Mouse (Mus musculus) MEL (cell line): ENCODE data around the gene Zfp91. TPM values are rescaled to one million over a fixed set of nuclear protein-coding genes. Genes with fewer than 3 reads are reported as not detected.
A peak's percentile ranks its signal among the peaks of the same experiment; 100 is the strongest.

Experiments used
- DNase-seq: peaks from one replicate; pipeline ENCODE4 v3.0.0; 2011; ENCODE audit warnings: low read depth, low spot score
- H3K27ac ChIP-seq: 2 replicates; pipeline ENCODE4 v1.5.1; 2012; ENCODE audit warnings: low read depth, mild to moderate bottlenecking, control low read depth, low read length, moderate library complexity; ENCODE audit not compliant: control insufficient read depth
- H3K27me3 ChIP-seq, 2 experiments: fragments of 150-350 bp in 1 of 2; sonication (generic) in 1 of 2; 2 replicates each; pipeline ENCODE4 v1.6.1; 2012; ENCODE audit warnings: low read length in 2 of 2, mild to moderate bottlenecking in 2 of 2, improper control_type of control experiment in 1 of 2, moderate library complexity in 1 of 2; ENCODE audit not compliant: insufficient read depth in 2 of 2, control insufficient read depth in 1 of 2
- H3K36me3 ChIP-seq, 2 experiments: 2 replicates each; pipeline ENCODE4 v1.6.1; 2012 to 2014; ENCODE audit warnings: low read length in 2 of 2, improper control_type of control experiment in 1 of 2, inconsistent platforms in 1 of 2, mild to moderate bottlenecking in 1 of 2; ENCODE audit not compliant: insufficient read depth in 2 of 2, control insufficient read depth in 1 of 2
- H3K4me1 ChIP-seq, 2 experiments: fragments of 150-350 bp in 1 of 2; sonication (generic) in 1 of 2; 2 replicates each; pipeline ENCODE4 v1.6.1; 2012; ENCODE audit warnings: low read length in 2 of 2, improper control_type of control experiment in 1 of 2, mild to moderate bottlenecking in 1 of 2; ENCODE audit not compliant: insufficient read depth in 2 of 2, control insufficient read depth in 1 of 2
- H3K4me3 ChIP-seq, 2 experiments: fragments of 150-350 bp in 1 of 2; sonication (generic) in 1 of 2; 2 replicates each; pipeline ENCODE4 v1.5.1; 2012; ENCODE audit warnings: low read depth in 2 of 2, low read length in 2 of 2, mild to moderate bottlenecking in 2 of 2, moderate library complexity in 2 of 2, control low read depth in 1 of 2, improper control_type of control experiment in 1 of 2; ENCODE audit not compliant: control insufficient read depth in 1 of 2, insufficient read depth in 1 of 2
- H3K79me2 ChIP-seq: 2 replicates; pipeline ENCODE4 v1.6.1; 2012; ENCODE audit warnings: mild to moderate bottlenecking, low read length, moderate library complexity; ENCODE audit not compliant: control insufficient read depth, poor library complexity, insufficient read depth
- H3K9ac ChIP-seq: 2 replicates; pipeline ENCODE4 v1.6.1; 2012; ENCODE audit warnings: low read depth, mild to moderate bottlenecking, control low read depth, low read length, moderate library complexity; ENCODE audit not compliant: control insufficient read depth, poor library complexity, severe bottlenecking
- H3K9me3 ChIP-seq: fragments of 150-350 bp; sonication (generic); replicated peaks from 2 replicates; pipeline ENCODE4 v1.6.1; 2012; ENCODE audit warnings: mild to moderate bottlenecking, low read length, improper control_type of control experiment, moderate library complexity; ENCODE audit not compliant: insufficient read depth
- BHLHE40 ChIP-seq: IDR thresholded peaks from 2 replicates; pipeline ENCODE4 v1.6.1; 2012; ENCODE audit warnings: low read depth, mild to moderate bottlenecking, inconsistent platforms, low read length, improper control_type of control experiment, borderline replicate concordance
- CTCF ChIP-seq, 3 experiments: IDR thresholded peaks in 2 of 3; conservative IDR thresholded peaks in 1 of 3; 2 replicates each; pipeline ENCODE4 v1.5.1; 2011 to 2012; ENCODE audit warnings: low read length in 3 of 3, low read depth in 2 of 3, mild to moderate bottlenecking in 2 of 3, improper control_type of control experiment in 1 of 3, inconsistent platforms in 1 of 3, mixed read lengths in 1 of 3, moderate library complexity in 1 of 3; ENCODE audit not compliant: control insufficient read depth in 1 of 3, insufficient read depth in 1 of 3, poor library complexity in 1 of 3, severe bottlenecking in 1 of 3
- ELF1 ChIP-seq: IDR thresholded peaks from 2 replicates; pipeline ENCODE4 v1.6.1; 2014; ENCODE audit warnings: low read depth, mild to moderate bottlenecking, inconsistent platforms, low read length, improper control_type of control experiment, moderate library complexity
- EP300 ChIP-seq, 2 experiments: IDR thresholded peaks; 2 replicates each; pipeline ENCODE4 v1.6.1; 2011; ENCODE audit warnings: improper control_type of control experiment in 2 of 2, low read length in 2 of 2, low read depth in 1 of 2, mild to moderate bottlenecking in 1 of 2
- GABPA ChIP-seq: IDR thresholded peaks from 2 replicates; pipeline ENCODE4 v1.6.1; 2012; ENCODE audit warnings: low read depth, mild to moderate bottlenecking, inconsistent platforms, low read length, improper control_type of control experiment, moderate library complexity
- GATA1 ChIP-seq: IDR thresholded peaks from 2 replicates; pipeline ENCODE4 v1.6.1; 2011; ENCODE audit warnings: low read depth, low read length, improper control_type of control experiment
- HCFC1 ChIP-seq: IDR thresholded peaks from 2 replicates; pipeline ENCODE4 v1.6.1; 2012; ENCODE audit warnings: low read depth, mild to moderate bottlenecking, inconsistent platforms, low read length, improper control_type of control experiment, moderate library complexity
- MAX ChIP-seq: IDR thresholded peaks from 2 replicates; pipeline ENCODE4 v1.6.1; 2011; ENCODE audit warnings: low read length, improper control_type of control experiment
- MAZ ChIP-seq: IDR thresholded peaks from 2 replicates; pipeline ENCODE4 v1.6.1; 2012; ENCODE audit warnings: low read depth, mild to moderate bottlenecking, inconsistent platforms, low read length, improper control_type of control experiment
- MXI1 ChIP-seq: IDR thresholded peaks from 2 replicates; pipeline ENCODE4 v1.6.1; 2011; ENCODE audit warnings: mild to moderate bottlenecking, low read depth, low read length, improper control_type of control experiment
- MYC ChIP-seq: IDR thresholded peaks from 2 replicates; pipeline ENCODE4 v1.6.1; 2011; ENCODE audit warnings: low read depth, mild to moderate bottlenecking, low read length, improper control_type of control experiment, moderate library complexity
- NELFE ChIP-seq: IDR thresholded peaks from 2 replicates; pipeline ENCODE4 v1.6.1; 2011; ENCODE audit warnings: low read depth, low read length, improper control_type of control experiment
- POLR2A ChIP-seq, 2 experiments: IDR thresholded peaks; 2 replicates each; pipeline ENCODE4 v1.6.1; 2011 to 2012; ENCODE audit warnings: low read length in 2 of 2, mild to moderate bottlenecking in 2 of 2, control low read depth in 1 of 2, improper control_type of control experiment in 1 of 2, low read depth in 1 of 2, moderate library complexity in 1 of 2; ENCODE audit not compliant: control insufficient read depth in 1 of 2, insufficient read depth in 1 of 2, poor library complexity in 1 of 2
- POLR2AphosphoS2 ChIP-seq: IDR thresholded peaks from 2 replicates; pipeline ENCODE4 v1.6.1; 2011; ENCODE audit warnings: low read length, improper control_type of control experiment
- RAD21 ChIP-seq: IDR thresholded peaks from 2 replicates; pipeline ENCODE4 v1.6.1; 2011; ENCODE audit warnings: mild to moderate bottlenecking, low read depth, low read length, improper control_type of control experiment
- SIN3A ChIP-seq: IDR thresholded peaks from 2 replicates; pipeline ENCODE4 v1.6.1; 2012; ENCODE audit warnings: low read length, improper control_type of control experiment, inconsistent platforms
- SMC3 ChIP-seq: IDR thresholded peaks from 2 replicates; pipeline ENCODE4 v1.6.1; 2011; ENCODE audit warnings: low read depth, low read length, improper control_type of control experiment
- TBP ChIP-seq: IDR thresholded peaks from 2 replicates; pipeline ENCODE4 v1.8.0; 2011; ENCODE audit warnings: low read depth, low read length, improper control_type of control experiment
- UBTF ChIP-seq: IDR thresholded peaks from 2 replicates; pipeline ENCODE4 v1.6.1; 2012; ENCODE audit warnings: low read depth, mild to moderate bottlenecking, inconsistent platforms, low read length, improper control_type of control experiment, moderate library complexity, borderline replicate concordance; ENCODE audit not compliant: insufficient read depth
- ZC3H11A ChIP-seq: IDR thresholded peaks from 2 replicates; pipeline ENCODE4 v1.6.1; 2012; ENCODE audit warnings: low read depth, mild to moderate bottlenecking, inconsistent platforms, low read length, improper control_type of control experiment
- ZKSCAN1 ChIP-seq: IDR thresholded peaks from 2 replicates; pipeline ENCODE4 v1.6.1; 2012; ENCODE audit warnings: low read depth, mild to moderate bottlenecking, inconsistent platforms, low read length, improper control_type of control experiment, moderate library complexity
- ZNF384 ChIP-seq: IDR thresholded peaks from 2 replicates; pipeline ENCODE4 v1.6.1; 2012; ENCODE audit warnings: low read depth, mild to moderate bottlenecking, inconsistent platforms, low read length, improper control_type of control experiment
- polyA plus RNA-seq, 2 experiments: library from polyadenylated mRNA; stranded (reverse) in 1 of 2; unstranded in 1 of 2; fragments of >175 nt in 1 of 2; fragments of >200 nt in 1 of 2; gene quantifications; 2 replicates each; pipeline versions ENCODE4 v1.2.1 to v1.2.4; 2012; ENCODE audit warnings: low replicate concordance in 2 of 2, low read depth in 1 of 2; ENCODE audit not compliant: insufficient read length in 2 of 2, insufficient read depth in 1 of 2, missing spikeins in 1 of 2
- total RNA-seq: library from RNA; depleted of rRNA; stranded (reverse); fragments of 300-350 nt; gene quantifications from 2 replicates; pipeline ENCODE4 v1.2.3, GENCODE M21; 2012

Gene Zfp91
- total and polyA plus RNA-seq, 3 experiments, result 32.3 to 148 (median 51.7) TPM

DNA sequence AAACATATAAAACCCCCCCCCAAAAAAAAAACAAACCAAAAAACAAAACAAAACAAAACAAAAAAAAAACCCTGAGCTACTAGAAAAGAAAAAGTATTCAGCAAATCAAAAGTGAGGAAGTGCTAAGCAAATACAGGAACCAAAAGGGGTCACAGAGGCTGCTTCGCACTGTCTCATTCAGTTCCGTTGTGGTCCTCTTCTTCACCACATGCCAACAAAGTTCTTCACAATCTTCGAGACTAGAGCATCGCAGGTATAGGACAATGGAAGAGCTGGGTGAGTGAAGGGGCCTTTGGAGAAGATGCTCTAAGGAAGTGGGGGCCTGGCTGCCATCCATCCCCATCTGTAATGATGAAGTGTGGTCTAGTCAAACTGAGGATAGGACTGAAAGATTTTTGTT, 2.5 kb upstream of the Zfp91 start:
- DNase-seq, result peak; percentile 85
- H3K36me3 ChIP-seq, result peaks cover 0 to 5% of the 10 kb centered on the region in 2 experiments; a peak in 2 of 4 replicates
- H3K9ac ChIP-seq, result peak overlapping the region; percentile 47
- H3K79me2 ChIP-seq, result peaks cover 22% of the 10 kb centered on the region
- peaks cover 0 to 9% of the 10 kb centered on the region in 2 experiments; a peak in 2 of 4 replicates for H3K4me1 ChIP-seq
- peak overlapping the region; percentile 44 to 71 for H3K4me3 ChIP-seq
- H3K27me3 ChIP-seq, result no peaks in the 10 kb centered on the region
- TF ChIP-seq MYC, result 0 out of 2 replicates have a peak, but pooled peaks have one; percentile 47
- TF ChIP-seq GABPA, result no peak
- peak; percentile 65; the same call in 1 of the 2 replicates for TF ChIP-seq MAX
- no peak for TF ChIP-seq CTCF (IDR thresholded peaks at IDR 0.05 in 2 of 3, conservative IDR thresholded peaks at IDR 0.05 in 1 of 3; ENCODE audit: control insufficient read depth in 1 of 3, insufficient read depth in 1 of 3, low read depth in 2 of 3, low read length in 3 of 3, poor library complexity in 1 of 3, severe bottlenecking in 1 of 3)
- TF ChIP-seq MXI1, result no peak
- no peak for TF ChIP-seq SMC3
- TF ChIP-seq ZNF384, result peak; percentile 95
- TF ChIP-seq SIN3A, result peak; percentile 12; the same call in 1 of the 2 replicates
- TF ChIP-seq NELFE, result no peak
- peak; percentile 73; the same call in 1 of the 2 replicates for TF ChIP-seq TBP
- TF ChIP-seq POLR2A (IDR thresholded peaks at IDR 0.05; ENCODE audit: control insufficient read depth in 1 of 2, insufficient read depth in 1 of 2, low read depth in 1 of 2, low read length in 2 of 2, poor library complexity in 1 of 2), result peak in 1 of 2 experiments; percentile 68; a peak in 2 of 4 replicates
- TF ChIP-seq ELF1, result 0 out of 2 replicates have a peak, but pooled peaks have one; percentile 26
- H3K9me3 ChIP-seq, result no peaks in the 10 kb centered on the region
- peak overlapping the region; percentile 87 for H3K27ac ChIP-seq

DNA sequence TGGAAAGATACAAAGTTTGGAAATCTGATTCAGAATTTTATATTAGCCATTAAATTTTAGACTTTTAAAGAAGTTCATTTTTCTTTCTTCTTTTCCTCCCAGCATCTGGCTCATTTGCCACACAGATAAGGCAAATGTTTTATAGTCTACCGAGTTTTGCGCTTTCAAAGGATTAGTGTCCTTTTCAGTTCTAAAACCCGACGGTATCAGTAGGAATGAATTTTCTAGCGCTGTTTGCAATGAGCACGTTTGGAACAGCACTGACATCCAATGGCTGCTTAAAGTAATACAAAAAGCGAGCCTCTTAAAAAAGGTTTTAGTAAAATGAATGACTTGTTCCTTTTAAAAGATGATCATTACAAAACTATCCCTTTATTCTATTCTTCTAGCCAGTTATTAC, 1.1 kb upstream of the Zfp91 start:
- H3K27me3 ChIP-seq, result no peaks in the 10 kb centered on the region
- H3K36me3 ChIP-seq, result peaks cover 0 to 8% of the 10 kb centered on the region in 2 experiments; a peak in 3 of 4 replicates
- TF ChIP-seq POLR2AphosphoS2, result no peak
- TF ChIP-seq CTCF (IDR thresholded peaks at IDR 0.05 in 2 of 3, conservative IDR thresholded peaks at IDR 0.05 in 1 of 3; ENCODE audit: control insufficient read depth in 1 of 3, insufficient read depth in 1 of 3, low read depth in 2 of 3, low read length in 3 of 3, poor library complexity in 1 of 3, severe bottlenecking in 1 of 3), result peak in 1 of 3 experiments; percentile 45; a peak in 2 of 6 replicates
- 0 out of 4 replicates have a peak, but pooled peaks of 1 of the 2 experiments have one; percentile 15 for TF ChIP-seq EP300 (IDR thresholded peaks at IDR 0.05; ENCODE audit: low read depth in 1 of 2, low read length in 2 of 2)
- 0 out of 2 replicates have a peak, but pooled peaks have one; percentile 16 for TF ChIP-seq HCFC1
- no peak for TF ChIP-seq MAZ
- no peak for TF ChIP-seq UBTF
- TF ChIP-seq GATA1, result 0 out of 2 replicates have a peak, but pooled peaks have one; percentile 5
- peak; percentile 43 for TF ChIP-seq SMC3
- TF ChIP-seq POLR2A (IDR thresholded peaks at IDR 0.05; ENCODE audit: control insufficient read depth in 1 of 2, insufficient read depth in 1 of 2, low read depth in 1 of 2, low read length in 2 of 2, poor library complexity in 1 of 2), result no peak; a peak in 1 of 4 replicates
- peak; percentile 49; the same call in 1 of the 2 replicates for TF ChIP-seq BHLHE40
- no peak for TF ChIP-seq ZKSCAN1
- TF ChIP-seq RAD21, result peak; percentile 58
- peak; percentile 12; the same call in 1 of the 2 replicates for TF ChIP-seq ZC3H11A
- peak; percentile 47 for TF ChIP-seq ZNF384
- peak; percentile 18; the same call in 1 of the 2 replicates for TF ChIP-seq MXI1
- H3K79me2 ChIP-seq, result peaks cover 28% of the 10 kb centered on the region
- peaks cover 0 to 12% of the 10 kb centered on the region in 2 experiments; a peak in 2 of 4 replicates for H3K4me1 ChIP-seq
- peak; percentile 73 for DNase-seq
- H3K9me3 ChIP-seq, result no peaks in the 10 kb centered on the region
- H3K4me3 ChIP-seq, result peak overlapping the region; percentile 44 to 95
- peak overlapping the region; percentile 97 for H3K27ac ChIP-seq
- H3K9ac ChIP-seq, result peak overlapping the region; percentile 100
